Mouse (Mus musculus) layer of hippocampus, adult 2 months (tissue): Measurements from ENCODE around the gene Ctsa. TPM values are rescaled to one million over a fixed set of nuclear protein-coding genes. Genes with fewer than 3 reads are reported as not detected.
A peak's percentile ranks its signal among the peaks of the same experiment; 100 is the strongest.

ENCODE experiments used
- DNase-seq, 2 experiments: peaks; one replicate each; pipeline ENCODE4 v3.0.0; 2022; ENCODE audit warnings: low spot score in 2 of 2
- H3K27ac ChIP-seq: fragments of 200-600 bp; 2 replicates; pipeline ENCODE4 v1.8.1; 2022
- H3K4me3 ChIP-seq: fragments of 200-600 bp; 2 replicates; pipeline ENCODE4 v1.8.1; 2022; ENCODE audit warnings: mild to moderate bottlenecking
- CTCF ChIP-seq: fragments of 200-600 bp; conservative IDR thresholded peaks from 2 replicates; pipeline ENCODE4 v1.8.1; 2022; ENCODE audit warnings: antibody characterized with exemption, mild to moderate bottlenecking, moderate library complexity
- total RNA-seq, 2 experiments: library from RNA; stranded (reverse); gene quantifications; 2 replicates each; pipeline ENCODE4 v1.2.3; 2021

The Ctsa gene
- total RNA-seq, 2 experiments from 2014 or later = 103 to 108 TPM

GRCm38 (mm10) chr2:164817206-164817605 lies 15.5 kb upstream of the Ctsa start:
- H3K27ac ChIP-seq = no peak overlapping the region
- no peak for DNase-seq
- TF ChIP-seq CTCF = no peak
- H3K4me3 ChIP-seq = no peak overlapping the region

GRCm38 (mm10) chr2:164817703-164818102 lies 15.0 kb upstream of the Ctsa start:
- 0 out of 2 replicates have a peak, but pooled peaks have one; percentile 7 for TF ChIP-seq CTCF
- H3K27ac ChIP-seq = no peak overlapping the region
- DNase-seq = no peak
- no peak overlapping the region for H3K4me3 ChIP-seq

GRCm38 (mm10) chr2:164821060-164821459 lies 11.6 kb upstream of the Ctsa start:
- no peak for DNase-seq
- H3K27ac ChIP-seq = no peak overlapping the region
- 0 out of 2 replicates have a peak, but pooled peaks have one; percentile 20 for TF ChIP-seq CTCF
- H3K4me3 ChIP-seq = no peak overlapping the region

- H3K4me3 ChIP-seq = peak within 1 kb of the TSS; percentile 63
- peak; percentile 15; the same call in 1 of the 2 replicates for TF ChIP-seq CTCF
- peak; percentile 99 to 100 for DNase-seq
- H3K27ac ChIP-seq = peak within 1 kb of the TSS; percentile 94
Observed at GRCm38 (mm10) chr2:164822636-164823165, 10.0 kb upstream of the Ctsa start, which contains the start of gene Zswim1. Gene Zswim1, plus strand, starts transcription at chr2:164822686.

- peak in 1 of 2 experiments; percentile 29 for DNase-seq
- TF ChIP-seq CTCF = peak; percentile 45
- Histone ChIP-seq H3K4me3 (peak overlapping the region; percentile 63), H3K27ac (peak overlapping the region; percentile 94)
Observed at GRCm38 (mm10) chr2:164823181-164823585, 9.5 kb upstream of the Ctsa start.

GRCm38 (mm10) chr2:164823969-164824368 lies 8.7 kb upstream of the Ctsa start:
- DNase-seq = no peak
- Histone ChIP-seq H3K27ac (no peak overlapping the region), H3K4me3 (peak overlapping the region; percentile 63)
- TF ChIP-seq CTCF = no peak

GRCm38 (mm10) chr2:164825521-164825920 lies 7.2 kb upstream of the Ctsa start:
- H3K4me3 ChIP-seq = no peak overlapping the region; the same call in 1 of the 2 replicates
- TF ChIP-seq CTCF = no peak
- H3K27ac ChIP-seq = no peak overlapping the region
- DNase-seq = no peak

GRCm38 (mm10) chr2:164827146-164827850 lies 5.4 kb upstream of the Ctsa start:
- TF ChIP-seq CTCF = no peak

GRCm38 (mm10) chr2:164828437-164828836 lies 4.2 kb upstream of the Ctsa start, which contains the start of gene Spata25:
Gene Spata25, minus strand, starts transcription at chr2:164828537.
- H3K4me3 ChIP-seq = no peak within 1 kb of the TSS
- TF ChIP-seq CTCF = no peak
- no peak for DNase-seq
- no peak within 1 kb of the TSS for H3K27ac ChIP-seq

More at GRCm38 (mm10) chr2:164827146-164827850, 5.4 kb upstream of the Ctsa start:
- DNase-seq = no peak
- Histone ChIP-seq H3K27ac (no peak overlapping the region), H3K4me3 (no peak overlapping the region)

- H3K27ac ChIP-seq = no peak overlapping the region
- no peak overlapping the region for H3K4me3 ChIP-seq
- TF ChIP-seq CTCF = no peak
- DNase-seq = no peak
Observed at GRCm38 (mm10) chr2:164829090-164829489, 3.6 kb upstream of the Ctsa start.

- Histone ChIP-seq H3K27ac (no peak overlapping the region), H3K4me3 (no peak overlapping the region)
- TF ChIP-seq CTCF = no peak
- no peak for DNase-seq
Observed at GRCm38 (mm10) chr2:164831029-164831428, 1.6 kb upstream of the Ctsa start.

- Histone ChIP-seq H3K27ac (peak overlapping the region; percentile 93), H3K4me3 (peak overlapping the region; percentile 85)
- TF ChIP-seq CTCF = no peak
- no peak for DNase-seq
Observed at GRCm38 (mm10) chr2:164832032-164832747, 483 bp upstream of the Ctsa start.
